Mouse (Mus musculus) T-cell, adult 2 months (primary cell): ENCODE measurements around the gene Gm21650.
"Not testable (repeated sequence)": the region's sequence is repeated elsewhere in the genome, so short reads cannot be mapped to it uniquely, and the experiment has no call there.

Experiments
- DNase-seq: peaks from one replicate; pipeline ENCODE4 v3.0.0; 2022; ENCODE audit warnings: low spot score

The Gm21650 gene

DNA sequence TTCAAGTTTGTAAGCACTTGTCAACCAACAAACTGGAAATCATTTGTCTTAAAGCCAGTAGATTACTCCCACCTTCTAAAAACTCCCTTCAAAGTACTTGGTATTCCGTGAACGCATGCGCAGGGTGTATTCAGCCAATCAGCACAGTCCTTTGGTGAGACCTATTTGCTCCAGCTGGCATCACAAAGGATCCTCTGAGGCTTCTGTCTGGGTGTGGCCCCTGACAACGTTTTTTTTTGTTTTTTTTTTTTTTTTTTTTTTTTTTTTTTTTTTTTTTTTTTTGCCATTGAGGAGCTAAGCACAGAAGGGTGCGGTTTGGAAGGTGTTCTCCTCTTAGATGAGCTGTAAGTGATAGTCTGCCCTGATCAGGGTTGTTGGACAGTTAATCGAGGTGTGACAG lies at the start of gene Gm21650:
Gene Gm21650 (plus strand): TSS at position 301 of the 400 bp plus-strand sequence.
- not testable (repeated sequence) for DNase-seq
